Comparison of ENCODE assay signal across 8 mouse cellular contexts in the genomic region with DNA sequence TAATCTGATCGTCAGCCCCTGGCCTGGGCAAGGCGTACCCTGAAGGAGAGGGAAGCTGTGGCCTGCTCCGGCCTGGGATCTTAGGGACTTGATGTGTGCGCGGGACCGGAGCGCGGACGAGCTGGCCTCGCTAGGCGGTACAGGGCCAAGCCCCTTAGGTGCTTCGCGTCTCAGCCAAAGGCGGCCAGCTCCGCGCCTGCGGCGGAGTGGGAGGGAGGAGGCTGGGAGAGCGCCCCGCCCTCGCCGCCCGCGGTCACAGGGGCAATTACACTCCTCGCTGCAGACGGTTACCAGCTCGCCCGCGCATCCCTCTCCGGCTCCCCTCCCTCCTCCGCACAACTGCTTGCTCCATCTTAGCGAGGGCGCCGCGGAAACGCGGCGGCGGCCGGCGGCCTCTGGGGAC.
DNase-seq lines count a peak whose midpoint lies in the region; ATAC-seq lines count a peak whose summit lies in the region.

No protein-coding gene starts in this region.

- peak overlapping the region; percentile 59 for H3K9ac ChIP-seq in forebrain, embryonic 16.5 days (replicated peaks; ENCODE audit: low read depth, low read length)
- H3K9ac ChIP-seq in hindbrain, embryonic 11.5 days (ENCODE audit: low read depth, low read length) = 0 out of 2 replicates have a peak overlapping the region, but pooled peaks have one; percentile 27
- H3K9ac ChIP-seq in midbrain, embryonic 11.5 days (ENCODE audit: low read length) = peak overlapping the region; percentile 54

- WGBS in forebrain, embryonic 16.5 days = 7% methylated on average over 16 of the region's 41 CpGs
- WGBS in hindbrain, embryonic 11.5 days = 5% methylated on average over 4 of the region's 41 CpGs
- 2% methylated on average over 22 of the region's 41 CpGs for WGBS in limb, embryonic 10.5 days
- whole genome bisulfite sequencing in midbrain, embryonic 11.5 days = under 1% methylated on average over 27 of the region's 41 CpGs

- H3K4me2 ChIP-seq in forebrain, embryonic 16.5 days (ENCODE audit: low read length) = peak overlapping the region; percentile 60
- H3K4me2 ChIP-seq in hindbrain, embryonic 11.5 days (replicated peaks; ENCODE audit: low read depth, low read length) = peak overlapping the region; percentile 48
- H3K4me2 ChIP-seq in midbrain, embryonic 11.5 days = peak overlapping the region; percentile 47

- no peaks in the 10 kb centered on the region for H3K9me3 ChIP-seq in forebrain, embryonic 16.5 days (ENCODE audit: control insufficient read depth, low read length)
- H3K9me3 ChIP-seq in hindbrain, embryonic 11.5 days (ENCODE audit: control insufficient read depth, low read length) = no peaks in the 10 kb centered on the region
- H3K9me3 ChIP-seq in limb, embryonic 10.5 days (replicated peaks) = no peaks in the 10 kb centered on the region
- H3K9me3 ChIP-seq in midbrain, embryonic 11.5 days (ENCODE audit: control insufficient read depth, low read length) = no peaks in the 10 kb centered on the region

- H3K27me3 ChIP-seq in forebrain, embryonic 16.5 days (replicated peaks; ENCODE audit: control insufficient read depth, insufficient read depth, low read length) = peaks cover 3% of the 10 kb centered on the region; the same call in 1 of the 2 replicates
- H3K27me3 ChIP-seq in hindbrain, embryonic 11.5 days (ENCODE audit: control insufficient read depth, insufficient read depth, low read length) = peaks cover 48% of the 10 kb centered on the region
- H3K27me3 ChIP-seq in limb, embryonic 10.5 days (ENCODE audit: low read depth, poor library complexity, severe bottlenecking) = peaks cover 100% of the 10 kb centered on the region
- H3K27me3 ChIP-seq in midbrain, embryonic 11.5 days (ENCODE audit: control insufficient read depth, insufficient read depth, low read length) = peaks cover 49% of the 10 kb centered on the region

- peak overlapping the region; percentile 42 for H3K4me3 ChIP-seq in forebrain, embryonic 16.5 days (replicated peaks; ENCODE audit: low read length)
- H3K4me3 ChIP-seq in hindbrain, embryonic 11.5 days (ENCODE audit: low read depth, low read length) = peak overlapping the region; percentile 16; the same call in 1 of the 2 replicates
- H3K4me3 ChIP-seq in limb, embryonic 10.5 days = peak overlapping the region; percentile 48
- peak overlapping the region; percentile 17; the same call in 1 of the 2 replicates for H3K4me3 ChIP-seq in midbrain, embryonic 11.5 days (ENCODE audit: low read depth, low read length)

- H3K4me1 ChIP-seq in forebrain, embryonic 16.5 days (replicated peaks; ENCODE audit: control insufficient read depth, insufficient read depth, low read length) = peaks cover 31% of the 10 kb centered on the region
- peaks cover 2% of the 10 kb centered on the region; the same call in 1 of the 2 replicates for H3K4me1 ChIP-seq in hindbrain, embryonic 11.5 days (replicated peaks; ENCODE audit: control insufficient read depth, insufficient read depth, low read length)
- H3K4me1 ChIP-seq in limb, embryonic 10.5 days = peaks cover 66% of the 10 kb centered on the region
- H3K4me1 ChIP-seq in midbrain, embryonic 11.5 days (ENCODE audit: control insufficient read depth, insufficient read depth, low read length) = peaks cover 36% of the 10 kb centered on the region

- H3K36me3 ChIP-seq in forebrain, embryonic 16.5 days (ENCODE audit: control insufficient read depth, insufficient read depth) = no peaks in the 10 kb centered on the region
- H3K36me3 ChIP-seq in hindbrain, embryonic 11.5 days (ENCODE audit: control insufficient read depth, insufficient read depth, low read length) = no peaks in the 10 kb centered on the region
- no peaks in the 10 kb centered on the region for H3K36me3 ChIP-seq in limb, embryonic 10.5 days
- H3K36me3 ChIP-seq in midbrain, embryonic 11.5 days (ENCODE audit: control insufficient read depth, insufficient read depth, low read length) = no peaks in the 10 kb centered on the region

- peak overlapping the region; percentile 52 for H3K27ac ChIP-seq in forebrain, embryonic 16.5 days (ENCODE audit: low read length)
- peak overlapping the region; percentile 74 for H3K27ac ChIP-seq in hindbrain, embryonic 11.5 days (ENCODE audit: low read depth, low read length)
- peak overlapping the region; percentile 86 for H3K27ac ChIP-seq in limb, embryonic 10.5 days
- peak overlapping the region; percentile 57; the same call in 1 of the 2 replicates for H3K27ac ChIP-seq in midbrain, embryonic 11.5 days (ENCODE audit: low read depth, low read length)

- DNase-seq in Muller cell, postnatal 12 days (ENCODE audit: inconsistent ontology term) = peak; percentile 80
- DNase-seq in c-Kit-positive CD71-positive TER-119-positive erythroid progenitor cells, embryonic 14.5 days (ENCODE audit: low spot score) = peak; percentile 73
- DNase-seq in hindbrain, embryonic 11.5 days (ENCODE audit: low spot score) = peak; percentile 76
- DNase-seq in limb, embryonic 10.5 days (ENCODE audit: low spot score) = peak; percentile 72
- DNase-seq in midbrain, embryonic 11.5 days (ENCODE audit: low spot score, missing footprints) = peak; percentile 92
- DNase-seq in right cerebral cortex, postnatal 36 days (ENCODE audit: low spot score in 2 of 2) = peak; percentile 12 to 29
- DNase-seq in frontal cortex, adult 2 months (ENCODE audit: extremely low spot score in 1 of 2, low spot score in 1 of 2) = no peak

- peak; percentile 65 for ATAC-seq in forebrain, embryonic 16.5 days
- peak; percentile 81 for ATAC-seq in hindbrain, embryonic 11.5 days (ENCODE audit: low FRiP score)
- ATAC-seq in midbrain, embryonic 11.5 days (ENCODE audit: low FRiP score) = peak; percentile 82

Comparison
In these comparisons a context has a peak if more than half of its experiments do, and no peak if none do; other contexts are left out.
1. DNase-seq: peak in Muller cell, postnatal 12 days (single experiment), c-Kit-positive CD71-positive TER-119-positive erythroid progenitor cells, embryonic 14.5 days (single experiment), hindbrain, embryonic 11.5 days (single experiment), limb, embryonic 10.5 days (single experiment), midbrain, embryonic 11.5 days (single experiment) and right cerebral cortex, postnatal 36 days (2 of 2); none in frontal cortex, adult 2 months (0 of 2).
2. Peak in every context shown above with its lines, with median percentiles within 50 percentile points of each other: ATAC-seq, H3K27ac ChIP-seq, H3K4me2 ChIP-seq, H3K4me3 ChIP-seq and H3K9ac ChIP-seq.